Mouse (Mus musculus): ENCODE data around the gene Brap. TPM values are rescaled to one million over a fixed set of nuclear protein-coding genes. Genes with fewer than 3 reads are reported as not detected.
"Not testable (repeated sequence)": the region's sequence is repeated elsewhere in the genome, so short reads cannot be mapped to it uniquely, and the experiment has no call there.

Brap gene
- 24.7 and 26.3 TPM in 2 replicates for total RNA-seq (2015; ENCODE audit: low replicate concordance)
- total RNA-seq (2017; ENCODE audit: low replicate concordance), result 35.5 and 64.2 TPM in 2 replicates

DNA sequence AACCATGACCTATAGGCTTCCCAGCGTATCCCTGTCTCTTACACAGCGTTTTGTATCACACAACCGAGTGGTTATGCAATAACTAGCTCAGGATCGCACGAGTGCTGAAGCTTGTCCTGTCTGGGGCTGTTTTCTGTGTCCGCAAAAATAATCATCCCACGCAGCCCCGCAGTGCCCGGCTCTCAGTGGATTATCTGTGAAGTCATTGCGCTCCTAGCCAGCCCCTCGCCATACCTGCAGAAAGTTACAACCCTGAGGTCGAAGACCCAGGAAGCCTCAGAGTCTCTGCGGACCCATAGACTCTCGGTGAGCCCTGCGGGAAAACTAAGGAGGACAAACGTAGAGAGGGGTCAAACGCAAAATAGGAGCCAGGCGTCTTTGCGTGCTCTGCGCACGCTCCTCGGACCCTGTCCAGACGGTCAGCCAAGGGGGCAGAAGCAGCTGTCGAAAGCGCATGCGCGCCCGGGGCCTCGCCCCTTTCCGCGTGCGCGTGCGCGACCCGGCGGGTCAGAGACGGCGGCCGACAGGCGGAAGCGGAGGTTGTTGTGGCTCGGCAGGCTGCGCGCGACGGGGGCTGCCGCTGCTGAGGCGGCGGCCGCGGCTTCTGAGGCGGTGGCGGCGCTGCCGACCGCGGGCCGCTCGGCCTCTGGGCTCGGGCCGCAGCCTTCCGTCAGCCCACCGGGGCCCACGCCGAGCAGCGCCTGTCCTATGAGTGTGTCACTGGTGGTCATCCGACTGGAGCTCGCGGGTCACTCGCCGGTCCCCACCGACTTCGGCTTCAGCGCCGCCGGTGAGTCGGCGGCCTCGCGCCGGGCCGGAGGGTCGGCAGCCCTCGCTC is at the start of gene Brap, which contains the start of gene Acad10:
Gene Brap (plus strand): TSS at position 505 of the 838 bp plus-strand sequence.
Gene Acad10 (minus strand): TSS at position 456 of the 838 bp plus-strand sequence.
- ATAC-seq (replicated peaks; ENCODE audit: low FRiP score, poor library complexity, severe bottlenecking), result peak; percentile 88

DNA sequence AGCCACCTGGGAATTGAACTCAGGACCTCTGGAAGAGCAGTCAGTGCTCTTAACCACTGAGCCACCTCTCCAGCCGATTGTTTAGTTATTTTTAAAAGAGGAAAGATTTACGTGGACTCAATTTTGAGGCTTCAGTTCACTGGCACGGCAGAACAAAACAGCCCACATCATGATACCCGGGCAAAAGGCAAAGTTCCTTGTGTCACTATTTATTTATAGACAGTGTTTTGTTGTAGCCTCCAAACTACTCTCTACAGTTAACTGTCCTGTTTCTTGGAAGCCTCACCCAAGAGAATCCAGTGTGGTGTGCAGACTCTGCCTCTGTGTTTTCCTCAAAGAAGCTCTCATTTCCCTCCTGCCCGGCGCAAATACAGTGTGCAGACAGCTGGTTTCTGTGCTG is 48.3 kb upstream of the Brap start:
- no peak for ATAC-seq (replicated peaks; ENCODE audit: low FRiP score, poor library complexity, severe bottlenecking)

- ATAC-seq (replicated peaks; ENCODE audit: low FRiP score, poor library complexity, severe bottlenecking), result not testable (repeated sequence)
Measured at GRCm38 (mm10) chr5:121614921-121615320, 45.4 kb upstream of the Brap start.

GRCm38 (mm10) chr5:121618592-121619513 is 41.5 kb upstream of the Brap start, which contains the start of gene Acad12:
Gene Acad12 (minus strand): TSS chr5:121618938.
- peak; percentile 84 for ATAC-seq (replicated peaks; ENCODE audit: low FRiP score, poor library complexity, severe bottlenecking)

- ATAC-seq (replicated peaks; ENCODE audit: low FRiP score, poor library complexity, severe bottlenecking), result no peak
Measured at GRCm38 (mm10) chr5:121621102-121621501, 39.3 kb upstream of the Brap start.

DNA sequence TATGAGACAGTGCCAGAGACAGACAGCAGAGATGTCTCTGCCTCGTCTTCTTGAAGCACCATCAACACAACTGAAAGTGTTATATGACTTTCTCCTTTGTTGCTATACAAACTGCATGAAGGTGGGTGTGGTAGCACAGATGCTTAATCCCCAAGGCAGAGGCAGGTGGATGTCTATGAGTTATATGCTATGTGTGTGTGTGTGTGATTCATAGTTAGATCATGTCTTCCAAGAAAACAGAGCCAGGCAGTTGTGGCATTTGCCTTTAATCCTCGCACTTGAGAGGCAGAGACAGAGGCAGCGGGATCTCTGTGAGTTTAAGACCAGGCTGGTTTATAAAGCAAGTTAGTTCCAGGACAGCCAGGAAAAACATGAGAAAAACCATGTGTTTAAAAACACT is 37.1 kb upstream of the Brap start:
- ATAC-seq (replicated peaks; ENCODE audit: low FRiP score, poor library complexity, severe bottlenecking), result no peak

DNA sequence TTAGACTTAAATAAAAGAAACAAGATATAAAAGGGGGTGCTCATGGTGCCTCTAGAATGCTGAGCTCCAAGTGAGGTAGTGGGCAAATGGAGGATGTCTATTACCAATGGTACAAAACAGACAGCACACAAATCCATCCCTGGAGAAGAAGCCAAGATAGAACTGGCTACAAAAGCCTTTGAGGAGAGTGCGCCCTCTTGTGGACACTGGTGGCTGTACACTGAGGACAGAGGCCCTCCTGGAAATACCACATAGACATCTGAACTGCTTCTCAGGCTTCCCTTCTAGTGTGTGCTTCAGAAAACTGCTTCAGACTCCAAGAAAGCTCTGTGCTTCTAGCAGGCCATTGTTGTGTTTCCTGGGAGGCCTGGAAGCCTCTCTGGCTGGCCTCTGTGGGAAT is 32.5 kb upstream of the Brap start:
- ATAC-seq (replicated peaks; ENCODE audit: low FRiP score, poor library complexity, severe bottlenecking), result peak; percentile 66

GRCm38 (mm10) chr5:121631106-121631647 is 29.2 kb upstream of the Brap start:
- ATAC-seq (replicated peaks; ENCODE audit: low FRiP score, poor library complexity, severe bottlenecking), result not testable (repeated sequence)

- no peak for ATAC-seq (replicated peaks; ENCODE audit: low FRiP score, poor library complexity, severe bottlenecking)
Measured at GRCm38 (mm10) chr5:121632804-121633203, 27.6 kb upstream of the Brap start.

DNA sequence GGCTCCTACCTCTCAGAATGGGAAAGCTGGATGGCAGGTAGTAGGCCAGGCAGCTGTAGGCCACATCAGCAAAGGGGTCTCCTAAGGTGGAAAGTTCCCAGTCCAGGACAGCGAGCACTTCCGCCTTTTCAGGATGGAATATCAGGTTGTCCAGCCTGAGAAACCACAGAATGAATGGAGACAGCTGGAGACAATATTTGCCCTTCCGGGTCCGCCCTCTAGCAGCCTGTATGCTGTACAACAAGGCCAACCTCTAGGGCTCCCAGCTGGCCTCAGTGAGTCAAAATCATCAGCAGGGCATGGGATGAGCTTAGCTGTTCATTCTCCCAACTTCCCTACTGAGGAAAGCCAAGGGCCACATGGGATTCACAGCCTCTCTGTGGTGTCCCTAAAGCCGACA is 25.7 kb upstream of the Brap start:
- no peak for ATAC-seq (replicated peaks; ENCODE audit: low FRiP score, poor library complexity, severe bottlenecking)

GRCm38 (mm10) chr5:121637296-121637695 is 23.1 kb upstream of the Brap start:
- ATAC-seq (replicated peaks; ENCODE audit: low FRiP score, poor library complexity, severe bottlenecking), result no peak

GRCm38 (mm10) chr5:121639601-121640000 is 20.8 kb upstream of the Brap start:
- ATAC-seq (replicated peaks; ENCODE audit: low FRiP score, poor library complexity, severe bottlenecking), result no peak

DNA sequence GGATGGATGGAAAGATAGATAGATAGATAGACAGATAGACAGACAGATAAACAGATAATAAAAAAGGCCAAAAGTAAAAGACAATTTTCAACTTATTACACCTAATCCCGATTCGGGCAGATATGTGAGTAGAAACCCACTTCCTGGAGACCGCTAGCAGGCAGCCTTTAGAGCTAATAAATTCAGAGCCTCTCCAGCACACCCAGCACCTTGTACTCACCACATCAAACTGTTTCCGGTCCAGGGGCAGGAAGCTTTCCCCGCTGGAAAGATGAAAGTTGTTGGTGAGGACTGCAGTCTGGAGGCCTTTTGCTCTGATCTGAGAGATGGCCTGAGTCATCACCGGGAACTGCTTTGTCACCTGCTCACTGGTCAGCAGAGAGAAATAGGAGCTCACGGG is 11.2 kb upstream of the Brap start:
- no peak for ATAC-seq (replicated peaks; ENCODE audit: low FRiP score, poor library complexity, severe bottlenecking)

GRCm38 (mm10) chr5:121654526-121654925 is 5.8 kb upstream of the Brap start:
- ATAC-seq (replicated peaks; ENCODE audit: low FRiP score, poor library complexity, severe bottlenecking), result no peak

- ATAC-seq (replicated peaks; ENCODE audit: low FRiP score, poor library complexity, severe bottlenecking), result not testable (repeated sequence)
Measured at GRCm38 (mm10) chr5:121656866-121657265, 3.5 kb upstream of the Brap start.

GRCm38 (mm10) chr5:121657656-121658055 is 2.7 kb upstream of the Brap start:
- ATAC-seq (replicated peaks; ENCODE audit: low FRiP score, poor library complexity, severe bottlenecking), result not testable (repeated sequence)

DNA sequence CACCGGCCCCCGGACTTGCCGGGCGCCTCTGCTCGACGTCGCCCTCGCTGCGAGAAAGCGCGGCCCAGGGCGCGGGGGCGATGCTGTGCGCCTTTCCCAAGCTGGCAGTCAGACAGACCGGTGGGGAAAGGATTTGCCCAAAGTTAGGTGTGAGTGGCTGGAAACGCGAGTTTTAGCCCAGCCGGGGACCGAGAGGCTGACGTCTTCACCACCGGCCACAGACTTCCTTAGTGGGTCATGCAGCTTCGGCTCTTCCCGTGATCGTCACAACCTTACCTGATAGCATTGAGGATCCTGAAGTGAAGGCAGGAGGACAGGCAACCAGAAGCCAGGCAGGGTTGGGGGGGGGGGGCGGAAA is 513 bp downstream of the Brap start:
- ATAC-seq (replicated peaks; ENCODE audit: low FRiP score, poor library complexity, severe bottlenecking), result peak; percentile 31; the same call in 1 of the 2 replicates

- no peak for ATAC-seq (replicated peaks; ENCODE audit: low FRiP score, poor library complexity, severe bottlenecking)
Measured at GRCm38 (mm10) chr5:121661494-121661893, 1.1 kb downstream of the Brap start.

DNA sequence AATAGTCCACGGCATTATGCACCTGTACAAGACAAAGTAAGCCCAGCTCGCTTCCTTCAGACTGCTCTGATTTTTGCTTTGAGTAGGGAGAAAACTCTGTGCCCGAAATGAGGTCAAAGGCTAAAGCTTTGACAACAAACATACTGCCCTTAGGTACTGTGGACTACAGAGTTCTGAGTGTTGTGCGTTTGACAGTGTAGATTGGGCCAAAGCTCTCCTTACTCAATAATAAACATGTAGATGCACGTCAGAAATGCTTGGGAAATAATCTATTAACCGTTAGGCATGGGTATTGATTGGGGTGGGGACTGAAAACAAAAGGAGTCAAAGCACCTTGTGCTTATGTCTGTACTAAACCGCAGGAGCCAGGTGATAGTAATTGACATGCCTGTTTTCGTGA is 3.1 kb downstream of the Brap start:
- ATAC-seq (replicated peaks; ENCODE audit: low FRiP score, poor library complexity, severe bottlenecking), result no peak

- ATAC-seq (replicated peaks; ENCODE audit: low FRiP score, poor library complexity, severe bottlenecking), result no peak
Measured at GRCm38 (mm10) chr5:121664078-121664477, 3.7 kb downstream of the Brap start.
